Mouse (Mus musculus) layer of hippocampus, adult 9-11 months (tissue): ENCODE data around the gene Inpp5a.
A peak's percentile ranks its signal among the peaks of the same experiment; 100 is the strongest.

Source experiments
- DNase-seq: peaks from one replicate; pipeline ENCODE4 v3.0.0; 2022

Inpp5a gene

GRCm38 (mm10) chr7:139371389-139371788 lies 17.5 kb upstream of the Inpp5a start:
- DNase-seq: no peak

- DNase-seq: no peak
Observed at GRCm38 (mm10) chr7:139377381-139377780, 11.5 kb upstream of the Inpp5a start.

- DNase-seq: no peak
Observed at GRCm38 (mm10) chr7:139378355-139378754, 10.6 kb upstream of the Inpp5a start.

GRCm38 (mm10) chr7:139379745-139380144 lies 9.2 kb upstream of the Inpp5a start:
- no peak for DNase-seq

GRCm38 (mm10) chr7:139380225-139380624 lies 8.7 kb upstream of the Inpp5a start:
- no peak for DNase-seq

- DNase-seq: no peak
Observed at GRCm38 (mm10) chr7:139381877-139382276, 7.0 kb upstream of the Inpp5a start.

- no peak for DNase-seq
Observed at GRCm38 (mm10) chr7:139382796-139383195, 6.1 kb upstream of the Inpp5a start.

GRCm38 (mm10) chr7:139384500-139384899 lies 4.4 kb upstream of the Inpp5a start:
- DNase-seq: no peak

GRCm38 (mm10) chr7:139384916-139385530 lies 3.9 kb upstream of the Inpp5a start:
- DNase-seq: no peak

- DNase-seq: no peak
Observed at GRCm38 (mm10) chr7:139386933-139387690, 1.8 kb upstream of the Inpp5a start.

GRCm38 (mm10) chr7:139387921-139388669 lies 814 bp upstream of the Inpp5a start:
- DNase-seq: peak; percentile 32

- peak; percentile 34 for DNase-seq
Observed at GRCm38 (mm10) chr7:139389213-139389761, 378 bp downstream of the Inpp5a start.

GRCm38 (mm10) chr7:139390380-139390779 lies 1.5 kb downstream of the Inpp5a start:
- DNase-seq: no peak

- DNase-seq: no peak
Observed at GRCm38 (mm10) chr7:139390926-139391325, 2.0 kb downstream of the Inpp5a start.

GRCm38 (mm10) chr7:139391691-139392090 lies 2.8 kb downstream of the Inpp5a start:
- no peak for DNase-seq

GRCm38 (mm10) chr7:139392106-139392505 lies 3.2 kb downstream of the Inpp5a start:
- DNase-seq: no peak

GRCm38 (mm10) chr7:139392691-139393235 lies 3.9 kb downstream of the Inpp5a start:
- DNase-seq: no peak

GRCm38 (mm10) chr7:139397521-139397920 lies 8.6 kb downstream of the Inpp5a start:
- peak; percentile 73 for DNase-seq

GRCm38 (mm10) chr7:139398111-139398510 lies 9.2 kb downstream of the Inpp5a start:
- DNase-seq: no peak

- no peak for DNase-seq
Observed at GRCm38 (mm10) chr7:139398530-139399021, 9.7 kb downstream of the Inpp5a start.

- DNase-seq: no peak
Observed at GRCm38 (mm10) chr7:139399572-139399971, 10.7 kb downstream of the Inpp5a start.

GRCm38 (mm10) chr7:139399977-139400685 lies 11.2 kb downstream of the Inpp5a start:
- DNase-seq: no peak
